Mouse (Mus musculus) Patski (cell line): ENCODE measurements around the gene Cmya5. TPM values are rescaled to one million over a fixed set of nuclear protein-coding genes. Genes with fewer than 3 reads are reported as not detected.

Experiments
- ATAC-seq: fragments of 100-300 bp; one replicate; pipeline ENCODE4 v1.8.0; 2021
- CTCF ChIA-PET: fragments of 350-600 bp; sonication (Branson Sonifier 250); formaldehyde crosslinking; loops from one replicate; lab custom pipeline; 2022; ENCODE audit warnings: inconsistent platforms; lab: Charles Lee
- POLR2A ChIA-PET: fragments of 350-600 bp; sonication (Branson Sonifier 250); formaldehyde crosslinking; loops from one replicate; lab custom pipeline; 2022; ENCODE audit warnings: antibody characterized with exemption, inconsistent platforms; lab: Charles Lee
- DNase-seq: peaks from one replicate; pipeline ENCODE4 v3.0.0-alpha.2; 2011; ENCODE audit warnings: low read depth, low spot score
- H3K27me3 ChIP-seq: fragments of 371-371 bp; one replicate; pipeline ENCODE4 v1.5.1; 2021
- CTCF ChIP-seq: fragments of 100-300 bp; IDR thresholded peaks from one replicate; pipeline ENCODE4 v1.5.1; 2021
- in situ Hi-C: fragments of 300-500 bp; cut with MboI; formaldehyde crosslinking; loops from 3 replicates; pipeline ENCODE4 v1.11.1; 2018; ENCODE audit warnings: low pct_unique_long_range_greater_than_20kb, mixed read lengths
- polyA plus RNA-seq: library from polyadenylated mRNA; unstranded; gene quantifications from one replicate; pipeline ENCODE4 v1.2.3, GENCODE M21; 2021

The Cmya5 gene
- polyA plus RNA-seq, 1 experiment from 2014 or later, result not detected

GRCm38 (mm10) chr13:92994743-92995142 is 149.8 kb downstream of the Cmya5 start:
- no peak for DNase-seq
- POLR2A ChIA-PET, result no interaction called here
- no peak for ATAC-seq
- TF ChIP-seq CTCF, result no peak
- H3K27me3 ChIP-seq, result no peaks in the 10 kb centered on the region
- CTCF ChIA-PET, result no interaction called here
- in situ Hi-C loops, result loop anchor here (25.0 kb wide), 2 partner anchors 232 to 618 kb away; no protein-coding TSS in a partner anchor

DNA sequence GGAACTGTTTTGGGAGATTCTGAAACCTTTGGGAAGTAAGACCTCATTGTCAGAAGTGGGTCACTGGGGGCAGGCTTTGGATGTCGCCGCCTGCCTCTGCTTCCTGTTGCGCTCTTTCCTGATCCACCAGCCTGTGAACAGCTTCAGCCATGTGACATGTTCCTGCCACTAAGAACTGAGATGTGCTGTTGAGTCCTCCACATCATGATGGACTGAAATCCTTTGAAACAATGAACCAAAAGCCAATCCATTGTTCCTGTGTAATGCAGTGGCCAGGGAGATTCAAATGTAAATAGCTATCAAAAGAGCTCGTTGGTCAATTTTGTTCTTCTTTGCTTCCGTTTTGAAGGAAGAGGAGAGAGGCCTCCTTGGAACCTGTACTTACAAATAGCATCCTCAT is 151.7 kb downstream of the Cmya5 start:
- no peak for ATAC-seq
- TF ChIP-seq CTCF, result no peak
- in situ Hi-C loops, result loop anchor here (25.0 kb wide), 2 partner anchors 231 to 619 kb away; no protein-coding TSS in a partner anchor
- H3K27me3 ChIP-seq, result no peaks in the 10 kb centered on the region
- POLR2A ChIA-PET, result no interaction called here
- CTCF ChIA-PET, result interaction anchor here (1.3 to 2.4 kb wide), 2 partner anchors 250 to 253 kb away, joined by 3 to 8 read pairs; no protein-coding TSS in a partner anchor
- no peak for DNase-seq

Other genes with a start within 250 kb of the Cmya5 start
- 32.6 TPM for gene Tent2, start 47.7 kb upstream of the Cmya5 start, polyA plus RNA-seq
- 15.1 TPM for gene Homer1, start 154.9 kb upstream of the Cmya5 start, polyA plus RNA-seq